Mouse (Mus musculus): Measurements from ENCODE around the gene Trrap. TPM values are rescaled to one million over a fixed set of nuclear protein-coding genes. Genes with fewer than 3 reads are reported as not detected.

Gene Trrap
- polyA plus RNA-seq, 2 experiments, result 11.7 to 20.4 TPM

GRCm38 (mm10) chr5:144901791-144902190 is 134.3 kb downstream of the Trrap start:
- Histone ChIP-seq H3K27ac (no peak overlapping the region), H3K4me3 (ENCODE audit: insufficient read depth in 1 of 2, low read depth in 2 of 2, low read length in 2 of 2) (no peak overlapping the region), H3K9ac (replicated peaks) (no peak overlapping the region), H3K4me1 (replicated peaks; ENCODE audit: control insufficient read depth in 2 of 2, insufficient read depth in 2 of 2, low read length in 1 of 2) (peaks cover 0 to 5% of the 10 kb centered on the region in 2 experiments; a peak in 1 of 4 replicates), H3K36me3 (replicated peaks; ENCODE audit: control insufficient read depth, insufficient read depth, low read depth) (no peaks in the 10 kb centered on the region), H3K9me3 (ENCODE audit: control insufficient read depth, low read length) (no peaks in the 10 kb centered on the region), H3K4me2 (ENCODE audit: low read depth) (no peak overlapping the region), H3K27me3 (ENCODE audit: control insufficient read depth, insufficient read depth, low read length) (no peaks in the 10 kb centered on the region)
- 82% methylated on average over 10 of the region's 10 CpGs for WGBS (ENCODE audit: insufficient replicate concordance)
- ATAC-seq (ENCODE audit: insufficient read depth) (no peak), DNase-seq (ENCODE audit: low read depth in 3 of 3, low spot score in 3 of 3) (no peak)
- TF ChIP-seq EP300 (IDR thresholded peaks at IDR 0.05; ENCODE audit: low read depth) (no peak), CTCF (IDR thresholded peaks at IDR 0.05; ENCODE audit: low read depth) (no peak)

- Histone ChIP-seq H3K27ac (no peak overlapping the region), H3K9me3 (ENCODE audit: control insufficient read depth, low read length) (no peaks in the 10 kb centered on the region), H3K27me3 (ENCODE audit: control insufficient read depth, insufficient read depth, low read length) (no peaks in the 10 kb centered on the region), H3K4me3 (ENCODE audit: insufficient read depth in 1 of 2, low read depth in 2 of 2, low read length in 2 of 2) (no peak overlapping the region), H3K36me3 (replicated peaks; ENCODE audit: control insufficient read depth, insufficient read depth, low read depth) (no peaks in the 10 kb centered on the region), H3K4me1 (replicated peaks; ENCODE audit: control insufficient read depth in 2 of 2, insufficient read depth in 2 of 2, low read length in 1 of 2) (no peaks in the 10 kb centered on the region), H3K9ac (replicated peaks) (no peak overlapping the region), H3K4me2 (ENCODE audit: low read depth) (no peak overlapping the region)
- TF ChIP-seq CTCF (IDR thresholded peaks at IDR 0.05; ENCODE audit: low read depth), result no peak
- no peak for TF ChIP-seq EP300 (IDR thresholded peaks at IDR 0.05; ENCODE audit: low read depth)
- WGBS (ENCODE audit: insufficient replicate concordance), result 62% methylated on average over 12 of the region's 12 CpGs
- no peak for ATAC-seq (ENCODE audit: insufficient read depth)
- DNase-seq (ENCODE audit: low read depth in 3 of 3, low spot score in 3 of 3), result no peak
Measured at GRCm38 (mm10) chr5:144904356-144905134, 137.0 kb downstream of the Trrap start.

- Histone ChIP-seq H3K36me3 (replicated peaks; ENCODE audit: control insufficient read depth, insufficient read depth, low read depth) (no peaks in the 10 kb centered on the region), H3K9ac (replicated peaks) (no peak overlapping the region), H3K27me3 (ENCODE audit: control insufficient read depth, insufficient read depth, low read length) (no peaks in the 10 kb centered on the region), H3K4me1 (replicated peaks; ENCODE audit: control insufficient read depth in 2 of 2, insufficient read depth in 2 of 2, low read length in 1 of 2) (no peaks in the 10 kb centered on the region), H3K4me3 (ENCODE audit: insufficient read depth in 1 of 2, low read depth in 2 of 2, low read length in 2 of 2) (no peak overlapping the region), H3K27ac (no peak overlapping the region), H3K9me3 (ENCODE audit: control insufficient read depth, low read length) (no peaks in the 10 kb centered on the region), H3K4me2 (ENCODE audit: low read depth) (no peak overlapping the region)
- DNase-seq (ENCODE audit: low read depth in 3 of 3, low spot score in 3 of 3) (no peak), ATAC-seq (ENCODE audit: insufficient read depth) (no peak)
- TF ChIP-seq EP300 (IDR thresholded peaks at IDR 0.05; ENCODE audit: low read depth), result no peak
- TF ChIP-seq CTCF (IDR thresholded peaks at IDR 0.05; ENCODE audit: low read depth), result peak; percentile 37; the same call in 1 of the 2 replicates
- WGBS (ENCODE audit: insufficient replicate concordance), result 54% methylated on average over 2 of the region's 2 CpGs
Measured at GRCm38 (mm10) chr5:144907591-144907990, 140.1 kb downstream of the Trrap start.

Small RNA genes lying within 50 kb of the gene (microRNA-seq; reads per million reads assigned to microRNA genes)
- gene Mir7039, result not detected

Other genes with a start within 250 kb of the Trrap start
- 0.02 TPM in 1 of 2 replicates, not detected in the other for gene Nptx2, start 221.8 kb upstream of the Trrap start, polyA plus RNA-seq (2012; rRNA removed)
- not detected in 2 replicates for gene Nptx2, start 221.8 kb upstream of the Trrap start, polyA plus RNA-seq (2014; fragmentation: Nextera tagmentation; extraction: Ambion mirVana)
- 0.20 and 0.28 TPM in 2 replicates for gene Tmem130, start 5.9 kb upstream of the Trrap start, polyA plus RNA-seq (2012; rRNA removed)
- 0.10 and 0.19 TPM in 2 replicates for gene Tmem130, start 5.9 kb upstream of the Trrap start, polyA plus RNA-seq (2014; fragmentation: Nextera tagmentation; extraction: Ambion mirVana)
- gene Smurf1, start 198.1 kb downstream of the Trrap start, polyA plus RNA-seq (2012; rRNA removed), result 1.4 and 1.5 TPM in 2 replicates
- gene Smurf1, start 198.1 kb downstream of the Trrap start, polyA plus RNA-seq (2014; fragmentation: Nextera tagmentation; extraction: Ambion mirVana), result 1.2 and 1.7 TPM in 2 replicates